Mouse (Mus musculus) heart, postnatal 0 days (tissue): ENCODE measurements around the gene Spaca4.

Experiments used
- CTCF ChIP-seq: IDR thresholded peaks from 2 replicates; pipeline ENCODE4 v1.5.1; 2016; ENCODE audit warnings: antibody characterized with exemption, control low read depth, low read depth
- EP300 ChIP-seq: IDR thresholded peaks from 2 replicates; pipeline ENCODE4 v1.6.1; 2016; ENCODE audit warnings: antibody characterized with exemption, low read depth

DNA sequence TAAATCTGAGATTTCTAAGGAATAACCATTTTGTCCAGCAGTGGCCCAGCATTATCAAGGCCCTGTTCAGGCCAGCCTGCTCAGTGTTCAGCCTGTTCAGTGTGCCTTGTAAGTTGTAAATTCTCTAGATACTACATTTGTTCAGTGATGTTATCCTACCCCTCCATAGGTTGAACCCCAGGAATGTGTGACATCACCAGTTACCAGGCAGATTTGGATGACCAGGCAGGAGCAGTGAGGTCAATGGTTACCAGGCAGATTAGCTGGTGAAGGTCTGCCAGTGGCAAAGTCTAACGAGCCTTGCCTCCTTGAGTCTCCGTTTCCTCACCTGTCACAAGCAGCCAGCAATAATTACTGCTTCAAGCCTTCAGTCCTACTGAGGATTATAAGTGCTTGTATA lies 18.8 kb upstream of the Spaca4 start:
- no peak for TF ChIP-seq EP300
- no peak for TF ChIP-seq CTCF
